Mouse (Mus musculus): ENCODE data around the gene Bpifb1.
A peak's percentile ranks its signal among the peaks of the same experiment; 100 is the strongest.
"Not testable (repeated sequence)": the region's sequence is repeated elsewhere in the genome, so short reads cannot be mapped to it uniquely, and the experiment has no call there.

Gene Bpifb1

DNA sequence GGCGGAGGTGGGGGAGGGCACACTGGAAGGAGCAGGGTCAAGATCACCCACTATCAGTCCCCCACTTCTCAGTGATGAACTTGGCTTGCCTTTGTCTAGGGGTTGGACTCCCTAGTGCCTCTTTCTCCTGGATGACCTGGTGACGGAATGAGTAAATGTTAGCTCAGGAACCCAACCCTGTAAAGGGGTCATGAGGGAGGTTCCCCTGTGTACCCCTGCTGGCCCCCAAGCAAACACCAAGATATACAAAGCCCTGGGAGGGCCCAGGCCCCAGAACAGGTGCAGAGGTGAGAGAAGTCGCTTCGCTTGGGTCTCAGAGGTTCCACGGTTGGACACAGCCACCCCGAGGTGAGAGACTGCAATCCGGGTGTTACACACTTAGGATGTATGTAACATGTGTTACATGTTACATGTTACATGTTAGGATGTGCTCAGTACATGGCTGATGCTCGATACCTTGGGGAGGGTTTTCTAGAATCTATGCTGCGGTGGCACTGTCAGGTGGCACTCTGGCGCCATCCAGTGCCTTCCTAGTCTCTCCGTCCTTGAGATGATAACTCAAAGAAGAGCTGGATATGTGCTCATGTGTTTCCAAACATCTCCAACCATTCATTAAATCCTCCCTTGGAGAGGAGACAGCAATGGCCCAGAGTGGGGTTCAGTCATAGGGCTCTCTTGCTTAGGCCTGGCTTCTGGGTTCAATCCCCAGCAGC, at the start of gene Bpifb1:
Bpifb1 (plus strand) TSS at position 273 of the 713 bp plus-strand sequence.
- DNase-seq (ENCODE audit: low spot score in 2 of 2): no peak

DNA sequence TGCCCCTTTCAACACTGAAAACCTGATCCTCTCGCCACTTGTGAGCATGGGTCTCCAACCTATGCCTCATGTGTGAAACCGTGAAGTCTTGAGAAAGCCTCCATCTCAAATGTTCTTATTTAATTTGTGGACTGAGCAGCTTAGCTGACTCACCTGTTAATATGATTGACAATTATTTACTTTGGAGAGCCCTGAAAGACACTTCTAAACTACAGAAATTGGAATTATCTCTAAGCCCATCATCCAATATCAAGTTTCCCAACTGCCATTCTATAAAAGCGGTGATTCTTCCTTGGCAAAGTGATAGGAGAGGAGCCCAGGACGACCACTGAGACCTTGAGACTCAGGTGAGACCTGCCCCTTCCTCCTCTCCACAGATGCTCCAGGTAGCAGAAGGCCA, 48.0 kb upstream of the Bpifb1 start, which contains the start of gene Bpifa1:
Bpifa1 (plus strand) TSS at position 301 of the 400 bp plus-strand sequence.
- no peak for DNase-seq (ENCODE audit: low spot score in 2 of 2)

DNA sequence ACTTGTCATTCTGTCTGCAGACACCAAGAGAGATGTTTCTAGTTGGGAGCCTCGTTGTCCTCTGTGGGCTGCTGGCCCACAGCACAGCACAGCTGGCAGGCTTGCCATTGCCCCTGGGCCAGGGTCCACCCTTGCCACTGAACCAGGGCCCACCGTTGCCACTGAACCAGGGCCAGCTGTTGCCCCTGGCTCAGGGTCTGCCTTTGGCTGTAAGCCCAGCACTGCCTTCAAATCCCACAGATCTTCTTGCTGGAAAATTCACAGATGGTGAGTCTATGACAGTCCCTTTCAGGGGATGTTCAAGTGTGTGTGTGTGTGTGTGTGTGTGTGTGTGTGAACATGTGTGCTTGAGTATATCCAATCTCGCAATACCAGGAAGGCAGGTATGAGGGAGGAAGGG, 46.9 kb upstream of the Bpifb1 start:
- no peak for DNase-seq (ENCODE audit: low spot score in 2 of 2)

DNA sequence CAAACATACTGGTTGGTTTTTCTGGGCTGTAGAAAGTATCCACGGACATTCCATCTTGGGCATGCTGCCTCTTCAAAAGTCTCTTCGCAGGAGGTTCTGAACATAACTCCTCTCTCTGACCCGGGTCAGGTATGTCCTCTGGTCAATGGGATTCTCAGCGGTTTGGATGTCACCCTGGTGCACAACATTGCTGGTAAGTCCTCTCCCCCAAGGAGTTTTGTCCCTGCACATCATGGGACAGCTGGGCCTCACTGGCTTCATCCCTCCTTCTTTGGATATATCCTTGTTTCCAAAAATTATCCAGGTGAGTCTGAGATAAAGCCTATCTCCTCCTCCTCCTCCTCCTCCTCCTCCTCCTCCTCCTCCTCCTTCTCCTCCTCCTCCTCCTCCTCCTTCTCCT, 43.1 kb upstream of the Bpifb1 start:
- DNase-seq (ENCODE audit: low spot score in 2 of 2): no peak

DNA sequence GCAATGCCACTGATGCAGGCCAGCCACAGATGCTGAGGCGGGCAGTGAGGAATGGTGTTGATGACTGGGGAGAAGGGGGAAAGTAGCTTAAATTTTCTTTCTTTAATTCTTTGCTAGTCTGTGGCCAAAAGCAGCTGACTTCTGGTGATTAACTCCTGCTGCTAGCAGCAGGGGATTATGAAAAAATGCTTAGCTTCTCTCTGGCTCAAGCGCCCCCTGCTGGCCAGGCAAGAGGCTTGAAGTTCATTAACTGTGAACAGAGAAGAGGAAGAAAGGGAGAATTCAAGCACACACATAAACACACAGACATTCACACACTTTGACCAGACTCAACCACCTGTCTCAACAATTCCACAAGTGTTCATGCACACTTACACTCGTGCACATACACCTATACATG, 32.2 kb upstream of the Bpifb1 start:
- DNase-seq (ENCODE audit: low spot score in 2 of 2): no peak

DNA sequence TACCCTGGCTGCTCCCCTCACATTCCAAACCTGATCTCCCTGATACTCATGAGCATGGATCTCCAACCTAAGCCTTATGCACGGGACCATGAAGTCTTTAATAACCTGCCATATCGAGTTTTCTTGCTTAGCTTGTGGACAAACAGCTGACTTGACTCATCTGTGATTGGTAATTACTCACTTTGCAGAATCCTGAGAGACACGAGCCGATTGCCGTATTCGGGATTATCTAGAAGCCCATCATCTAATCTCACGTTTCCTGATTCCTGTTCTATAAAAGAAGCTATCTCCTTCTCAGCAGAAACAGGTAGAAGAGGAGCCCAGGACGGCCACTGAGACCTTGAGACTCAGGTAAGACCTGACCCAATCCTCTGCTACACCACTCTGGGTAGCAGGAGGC, 28.3 kb upstream of the Bpifb1 start, which contains the start of gene Bpifa5:
Bpifa5 (plus strand) TSS at position 301 of the 400 bp plus-strand sequence.
- DNase-seq (ENCODE audit: low spot score in 2 of 2): no peak

DNA sequence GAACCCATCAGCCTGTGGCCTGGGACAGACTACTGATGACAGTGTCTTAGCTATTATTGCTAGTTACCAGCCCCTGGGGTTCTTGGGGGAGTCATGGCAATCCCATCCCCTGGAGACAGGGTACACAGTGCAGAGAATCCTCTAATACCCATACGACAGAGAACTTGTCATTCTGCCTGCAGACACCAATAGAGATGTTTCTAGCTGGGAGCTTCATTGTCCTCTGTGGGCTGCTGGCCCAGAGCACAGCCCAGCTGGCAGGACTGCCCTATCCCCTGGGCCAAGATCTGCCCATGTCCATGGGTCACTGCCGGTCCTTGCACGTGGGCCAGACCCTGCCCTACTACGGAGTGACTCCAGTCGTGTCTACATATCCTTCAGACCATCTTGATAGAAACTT, 27.3 kb upstream of the Bpifb1 start:
- no peak for DNase-seq (ENCODE audit: low spot score in 2 of 2)

DNA sequence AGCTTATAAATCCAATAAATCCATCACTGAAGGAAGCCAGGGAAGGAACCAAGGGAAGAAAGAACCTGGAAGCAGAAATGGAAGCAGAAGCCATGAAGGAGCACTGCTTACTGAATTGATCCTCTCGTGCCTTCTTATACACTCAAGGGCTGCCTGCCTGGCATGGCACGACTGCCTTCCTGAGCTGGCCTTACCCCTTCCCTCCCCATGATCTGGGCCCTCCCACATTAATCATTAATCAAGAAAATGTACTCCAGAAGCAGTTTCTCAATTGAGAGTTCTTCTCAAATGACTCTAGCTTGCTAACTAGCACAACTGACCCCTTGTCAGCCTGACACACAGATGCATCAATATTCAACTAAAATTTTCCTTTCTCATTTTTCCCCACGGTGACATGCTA, 21.4 kb upstream of the Bpifb1 start:
- no peak for DNase-seq (ENCODE audit: low spot score in 2 of 2)

DNA sequence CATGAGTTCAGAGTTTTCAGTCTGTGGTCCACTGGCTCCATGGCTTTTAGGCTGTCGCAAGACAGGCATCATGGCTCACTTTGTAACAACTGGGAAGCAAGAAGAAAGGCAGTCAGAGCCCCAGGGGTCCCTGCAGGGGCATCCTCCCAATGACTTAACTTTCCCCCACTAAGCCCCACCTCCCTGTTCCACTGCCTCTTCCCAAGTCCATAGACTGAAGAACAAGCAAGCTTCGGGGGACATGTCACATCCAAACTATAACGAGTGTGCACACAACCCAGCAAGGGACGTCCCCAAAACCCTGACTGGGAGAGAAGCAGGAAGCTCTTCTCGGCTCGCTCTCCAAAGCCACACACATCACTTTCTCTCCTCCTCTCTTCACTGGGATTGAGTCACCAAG, 19.0 kb upstream of the Bpifb1 start:
- DNase-seq (ENCODE audit: low spot score in 2 of 2): no peak

DNA sequence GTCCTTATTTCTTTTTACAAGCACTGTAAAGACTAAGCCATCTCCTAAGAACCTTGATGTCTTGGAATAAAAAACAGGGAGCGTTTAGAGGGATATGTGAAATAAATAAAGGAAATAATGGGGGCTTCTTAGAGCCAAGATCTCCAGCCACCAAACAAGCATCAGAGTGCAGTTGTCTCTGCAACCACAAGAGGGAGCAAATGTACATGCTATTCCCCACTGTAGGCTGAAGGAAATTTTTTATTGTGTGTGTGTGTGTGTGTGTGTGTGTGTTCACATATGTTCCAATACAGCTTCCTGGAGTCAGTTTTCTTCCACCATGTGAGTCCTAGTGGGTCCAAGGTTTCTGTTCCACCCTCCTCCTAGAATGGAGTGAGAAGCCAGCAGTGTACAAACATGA, 17.3 kb upstream of the Bpifb1 start:
- DNase-seq (ENCODE audit: low spot score in 2 of 2): no peak

DNA sequence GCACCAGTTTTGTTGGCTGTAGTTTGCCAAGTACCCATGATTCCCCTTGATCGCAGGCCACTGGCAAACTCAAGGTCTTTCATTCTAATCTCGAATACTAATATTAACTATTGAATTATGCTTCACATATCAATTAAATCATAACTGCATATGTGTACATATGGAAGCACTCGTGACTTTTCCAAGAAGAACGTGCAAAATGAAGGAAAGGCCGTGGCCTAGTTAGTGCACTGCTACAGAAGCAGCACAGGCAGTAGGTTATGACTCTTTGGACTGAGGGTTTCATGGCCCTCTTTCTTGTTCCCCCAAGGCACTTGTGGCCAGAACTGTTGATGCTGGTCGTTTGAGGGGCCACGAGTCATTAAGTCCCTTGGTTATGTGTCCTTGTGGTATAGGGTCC, 8.7 kb upstream of the Bpifb1 start:
- not testable (repeated sequence) for DNase-seq (ENCODE audit: low spot score in 2 of 2)

DNA sequence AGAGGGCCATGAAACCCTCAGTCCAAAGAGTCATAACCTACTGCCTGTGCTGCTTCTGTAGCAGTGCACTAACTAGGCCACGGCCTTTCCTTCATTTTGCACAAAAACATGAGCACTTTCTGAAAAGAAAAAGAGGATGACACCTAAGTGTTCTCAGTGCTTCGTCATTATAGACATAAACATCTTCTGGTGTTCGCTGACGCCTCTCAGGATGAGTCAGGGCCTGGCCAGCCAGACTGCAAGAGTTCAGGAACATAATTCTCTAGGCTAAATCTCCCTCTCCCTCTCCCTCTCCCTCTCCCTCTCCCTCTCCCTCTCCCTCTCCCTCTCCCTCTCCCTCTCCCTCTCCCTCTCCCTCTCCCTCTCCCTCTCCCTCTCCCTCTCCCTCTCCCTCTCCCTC, 7.6 kb upstream of the Bpifb1 start:
- not testable (repeated sequence) for DNase-seq (ENCODE audit: low spot score in 2 of 2)

DNA sequence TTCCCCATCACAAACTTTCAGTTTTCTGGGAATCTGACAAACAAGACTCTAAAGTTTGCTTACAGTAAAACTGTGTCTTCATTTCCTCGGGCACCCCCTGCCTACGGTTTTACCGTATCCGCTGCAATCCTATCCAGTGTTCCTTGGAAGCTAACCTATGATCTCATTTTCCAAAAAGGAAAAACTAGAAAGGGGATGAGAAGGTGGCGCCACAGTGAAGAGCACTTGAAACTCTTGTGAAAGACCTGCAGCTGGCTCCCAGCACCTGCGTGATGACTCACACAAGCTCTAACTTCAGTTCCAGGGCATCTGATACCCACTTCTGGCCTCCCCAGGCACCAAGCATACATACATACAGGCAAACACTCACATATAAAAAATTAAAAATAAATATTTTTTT, 5.3 kb upstream of the Bpifb1 start:
- no peak for DNase-seq (ENCODE audit: low spot score in 2 of 2)

DNA sequence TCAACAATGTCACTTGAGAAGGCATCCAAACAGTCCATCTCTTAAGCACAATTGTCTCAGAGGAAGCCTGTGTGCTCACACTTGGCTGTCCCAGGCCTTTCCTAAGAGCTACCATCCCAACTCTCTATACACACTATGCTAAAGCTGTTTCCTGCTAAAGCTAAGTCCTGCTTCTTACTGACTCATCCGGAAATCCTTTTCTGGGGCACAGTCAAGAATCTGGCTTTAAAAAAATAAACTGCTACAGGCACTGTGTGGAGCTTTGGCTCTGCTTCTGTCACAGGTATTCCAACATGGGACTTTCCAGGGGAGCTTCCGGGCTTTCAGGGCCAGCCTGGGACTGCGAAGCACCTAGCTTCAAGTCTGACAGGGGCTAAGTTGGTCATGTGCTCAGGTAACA, 4.9 kb upstream of the Bpifb1 start:
- DNase-seq (ENCODE audit: low spot score in 2 of 2): no peak

DNA sequence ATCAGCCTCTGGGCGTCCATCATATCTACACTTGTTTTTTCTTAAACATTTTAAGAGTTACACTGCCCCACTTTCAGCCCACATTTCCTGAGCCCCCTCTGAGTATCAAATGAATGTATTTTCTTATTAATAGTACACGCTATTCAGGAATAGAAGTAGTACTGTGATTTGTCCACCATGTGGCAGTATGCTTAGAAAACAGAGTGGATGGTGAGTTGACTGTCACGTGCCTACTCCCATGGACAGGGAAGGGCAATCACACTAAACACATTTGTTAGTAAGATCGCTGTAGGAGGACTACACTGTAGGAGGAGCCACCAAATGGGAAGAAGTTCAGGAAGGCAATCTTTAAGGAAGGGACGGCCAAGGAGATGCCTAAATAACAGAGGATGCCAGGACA, 3.1 kb upstream of the Bpifb1 start:
- DNase-seq (ENCODE audit: low spot score in 2 of 2): no peak

DNA sequence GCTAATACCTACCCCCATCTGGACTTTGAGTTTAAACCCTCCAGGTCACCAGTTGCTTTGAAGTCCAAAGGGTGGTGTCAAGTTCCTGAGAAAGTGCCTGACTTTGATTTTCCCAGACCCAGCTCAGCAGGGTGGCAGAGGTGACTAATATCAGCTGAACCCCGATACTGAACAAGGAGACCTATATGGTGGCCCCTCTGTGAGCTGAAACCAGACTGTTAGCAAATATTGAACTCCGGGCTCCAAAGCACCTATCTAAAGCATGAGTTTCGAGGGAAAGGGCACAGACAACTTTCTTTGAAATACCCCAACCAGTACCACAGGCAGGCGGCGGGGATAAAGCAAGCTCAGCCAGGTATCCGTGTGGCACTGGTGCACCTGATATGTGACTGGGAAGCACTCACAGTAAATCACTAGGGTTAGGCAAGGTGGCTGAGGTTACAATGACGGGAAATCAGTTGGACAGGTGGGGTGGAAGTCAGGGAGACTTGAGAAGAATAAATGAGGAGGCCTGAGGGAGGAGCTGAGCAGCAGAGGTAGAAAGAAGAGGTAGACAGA, 662 bp upstream of the Bpifb1 start:
- DNase-seq (ENCODE audit: low spot score in 2 of 2): no peak

DNA sequence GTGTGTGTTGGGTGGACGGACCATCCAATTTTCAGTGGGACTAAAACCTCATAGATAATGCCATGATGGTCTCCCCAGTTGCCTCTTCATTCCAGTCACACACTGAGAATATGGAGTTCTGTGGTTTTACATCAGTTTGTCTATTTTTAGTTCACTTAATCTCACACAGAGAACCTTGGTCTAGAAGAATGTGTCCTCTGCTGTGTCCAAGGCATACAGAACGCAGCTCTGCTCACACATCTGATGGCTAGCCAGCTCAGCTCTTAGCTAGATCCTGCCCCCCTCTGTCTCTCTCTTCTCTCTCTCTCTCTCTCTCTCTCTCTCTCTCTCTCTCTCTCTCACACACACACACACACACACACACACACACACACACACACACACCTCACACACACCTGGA, 1.5 kb downstream of the Bpifb1 start:
- DNase-seq (ENCODE audit: low spot score in 2 of 2): no peak

DNA sequence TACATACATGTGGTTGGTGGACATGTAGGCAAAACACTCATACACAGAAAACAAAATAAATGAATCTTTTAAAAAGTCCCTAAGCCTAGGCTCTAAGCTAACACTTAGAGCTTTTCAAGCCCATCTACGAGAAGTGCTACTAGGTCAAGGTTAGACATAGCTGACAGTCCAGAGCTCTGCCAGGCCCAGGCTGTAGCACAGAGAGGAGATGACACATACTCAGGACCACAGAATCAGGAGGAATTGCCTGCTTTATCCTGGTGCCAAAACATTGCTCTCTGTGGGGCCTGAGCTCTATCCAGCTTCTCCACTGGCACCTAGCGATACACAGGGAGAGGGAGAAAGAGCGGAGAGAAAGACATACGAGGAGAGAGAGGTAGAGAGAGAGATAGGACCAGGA, 2.5 kb downstream of the Bpifb1 start:
- DNase-seq (ENCODE audit: low spot score in 2 of 2): no peak

DNA sequence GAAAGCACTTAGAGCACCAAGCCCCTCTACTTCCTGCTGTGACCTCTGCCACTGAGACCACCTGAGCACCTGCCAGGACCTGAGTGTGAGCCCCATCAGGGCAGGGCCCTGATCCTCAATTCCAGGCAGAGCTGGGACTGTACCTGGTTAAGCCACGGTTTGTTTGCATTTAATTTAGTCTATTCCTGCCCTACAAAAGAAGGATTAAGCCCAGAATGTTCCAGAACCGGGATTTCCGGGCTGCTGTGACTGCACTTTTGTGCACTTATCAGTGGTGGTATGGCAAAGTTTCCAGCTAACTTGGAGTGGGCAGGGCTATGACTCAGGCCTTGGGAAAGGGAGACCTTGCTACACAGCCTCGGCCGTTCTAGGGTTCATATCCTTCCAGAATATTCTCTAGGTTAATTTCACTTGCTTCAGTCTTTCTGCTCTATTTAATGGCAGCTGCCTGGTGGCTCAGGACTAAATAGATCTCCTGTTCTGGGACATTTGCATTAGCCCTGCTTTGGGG, 3.4 kb downstream of the Bpifb1 start:
- DNase-seq (ENCODE audit: low spot score in 2 of 2): no peak

DNA sequence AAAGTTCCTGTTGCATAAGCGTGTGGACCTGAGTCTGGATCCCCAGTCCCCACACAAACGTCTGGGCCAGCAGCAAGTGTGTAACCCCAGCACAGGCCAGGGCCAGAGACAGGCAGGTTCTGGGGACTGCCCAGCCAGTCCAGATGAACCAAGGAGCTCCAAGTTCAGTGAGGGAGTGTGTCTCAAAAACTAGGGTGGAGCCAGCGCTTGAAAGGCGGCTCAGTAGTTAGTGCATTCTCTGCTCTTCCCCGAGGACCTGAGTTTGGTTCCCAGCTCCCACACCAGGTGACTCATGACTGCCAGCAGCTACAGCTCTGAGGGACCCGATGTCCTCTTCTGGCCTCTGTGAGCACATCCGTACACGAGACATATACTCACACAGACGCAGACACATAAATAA, 6.4 kb downstream of the Bpifb1 start:
- no peak for DNase-seq (ENCODE audit: low spot score in 2 of 2)

DNA sequence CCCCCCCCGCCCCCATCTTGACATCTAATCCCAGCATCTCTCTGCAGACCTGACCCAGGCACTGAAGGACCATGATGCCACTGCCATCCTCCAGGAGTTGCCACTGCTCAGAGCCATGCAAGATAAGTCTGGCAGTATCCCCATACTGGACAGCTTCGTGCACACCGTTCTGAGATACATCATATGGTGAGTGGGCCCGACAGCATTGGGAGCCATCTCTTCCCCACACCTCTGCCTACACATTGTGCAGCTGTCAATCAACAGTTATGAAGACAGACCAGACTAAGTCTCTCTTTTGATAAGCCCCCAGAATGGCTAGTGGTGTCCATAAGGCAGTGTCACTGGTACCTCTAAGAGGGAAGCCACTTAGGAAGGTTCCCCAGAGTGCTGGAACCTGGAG, 14.0 kb downstream of the Bpifb1 start:
- no peak for DNase-seq (ENCODE audit: low spot score in 2 of 2)

DNA sequence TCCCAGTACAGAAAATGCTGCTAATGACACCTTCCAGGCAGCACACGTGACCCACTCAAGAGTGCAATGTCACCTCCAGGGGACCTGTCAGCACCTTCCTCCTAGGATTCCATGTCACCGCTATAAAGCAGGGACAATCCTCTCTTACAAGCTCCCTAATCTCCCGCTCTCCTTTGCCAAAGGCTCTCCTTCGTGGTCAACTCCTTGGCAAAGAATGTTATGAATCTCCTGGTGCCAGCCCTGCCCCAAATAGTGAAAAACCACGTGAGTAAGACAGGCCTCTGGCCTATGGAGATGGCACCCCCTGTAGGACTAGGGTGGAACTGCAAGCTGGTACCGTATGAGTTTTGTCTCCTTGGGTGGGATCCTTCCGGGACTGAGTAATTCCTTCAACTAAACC, 16.3 kb downstream of the Bpifb1 start:
- peak in 1 of 2 experiments; percentile 3 for DNase-seq (ENCODE audit: low spot score in 2 of 2)

DNA sequence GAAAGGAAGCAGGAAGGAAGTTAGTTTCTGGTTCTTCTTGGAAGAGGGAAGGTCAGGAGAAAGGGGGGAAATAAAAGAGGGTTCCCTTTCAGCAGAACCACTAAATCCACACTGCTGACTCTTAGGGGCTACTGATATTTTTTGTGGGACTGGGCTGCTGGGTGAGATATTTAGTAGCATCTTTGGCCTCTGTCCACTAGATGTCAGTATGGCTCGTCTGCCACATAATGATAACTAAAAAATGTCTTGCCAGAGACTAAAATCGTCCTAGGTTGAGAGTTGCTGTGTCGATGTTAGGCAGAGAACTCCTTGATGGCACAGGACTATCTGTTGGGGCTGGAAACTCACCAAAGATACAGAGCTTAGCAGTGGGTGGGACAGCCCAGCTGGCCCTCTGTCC, 18.5 kb downstream of the Bpifb1 start:
- no peak for DNase-seq (ENCODE audit: low spot score in 2 of 2)

DNA sequence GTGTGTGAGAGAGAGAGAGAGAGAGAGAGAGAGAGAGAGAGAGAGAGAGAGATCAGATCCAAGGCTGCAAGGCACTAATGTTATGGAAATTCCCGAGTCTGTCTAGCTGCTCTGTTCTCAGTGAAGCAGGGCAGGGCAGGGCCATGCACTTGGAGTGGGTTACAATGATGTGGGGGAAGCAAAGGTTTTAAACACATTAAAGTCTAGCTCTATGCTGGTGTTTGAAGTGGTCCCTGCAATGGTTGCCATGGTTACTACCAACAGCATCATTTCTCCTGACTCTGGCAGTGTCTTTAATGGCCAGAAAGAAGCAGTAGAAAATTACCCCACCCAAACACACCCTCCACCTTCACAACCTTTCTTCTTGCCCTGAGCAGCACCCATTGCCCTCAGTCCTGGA, 20.5 kb downstream of the Bpifb1 start:
- no peak for DNase-seq (ENCODE audit: low spot score in 2 of 2)

Data from spleen, postnatal 14 days (tissue).